ENCODE assay signal across 8 mouse cellular contexts in genomic region chr11:83785366-83785765, GRCm38 (mm10). TPM values are rescaled to one million over a fixed set of nuclear protein-coding genes. Genes with fewer than 3 reads are reported as not detected.
A peak's percentile ranks its signal among the peaks of the same experiment; 100 is the strongest.
DNase-seq lines count a peak whose midpoint lies in the region; ATAC-seq and TF ChIP-seq lines count a peak whose summit lies in the region.

No protein-coding gene starts in this region.

- no peak overlapping the region for H3K27ac ChIP-seq in forebrain, postnatal 0 days (ENCODE audit: low read depth, low read length)
- H3K27ac ChIP-seq in liver, adult 2 months (replicated peaks; ENCODE audit: insufficient read depth, low read depth, low read length) = no peak overlapping the region

- H3K9ac ChIP-seq in forebrain, postnatal 0 days = no peak overlapping the region
- H3K9ac ChIP-seq in liver, adult 2 months (ENCODE audit: low read depth, low read length) = no peak overlapping the region

- no peaks in the 10 kb centered on the region for H3K4me1 ChIP-seq in forebrain, postnatal 0 days (ENCODE audit: insufficient read depth)
- no peaks in the 10 kb centered on the region; the same call in 1 of the 2 replicates for H3K4me1 ChIP-seq in liver, adult 2 months (ENCODE audit: control insufficient read depth, insufficient read depth, low read length)

- no peak overlapping the region for H3ac ChIP-seq in C2C12 (ENCODE audit: control insufficient read depth, insufficient read length, low read depth)

- H3K27me3 ChIP-seq in C2C12 (ENCODE audit: control insufficient read depth, insufficient read depth, insufficient read length) = no peaks in the 10 kb centered on the region
- no peaks in the 10 kb centered on the region for H3K27me3 ChIP-seq in forebrain, postnatal 0 days (ENCODE audit: insufficient read depth, low read length)
- no peaks in the 10 kb centered on the region for H3K27me3 ChIP-seq in liver, adult 2 months (ENCODE audit: control insufficient read depth, insufficient read depth, low read length)

- H3K4me2 ChIP-seq in forebrain, postnatal 0 days (ENCODE audit: low read depth) = no peak overlapping the region

- no peaks in the 10 kb centered on the region for H3K79me3 ChIP-seq in C2C12 (ENCODE audit: low read depth)

- WGBS in forebrain, postnatal 0 days = 6% methylated on average over 2 of the region's 2 CpGs
- 10% methylated on average over 2 of the region's 2 CpGs for WGBS in liver, adult 2 months

- peak; percentile 69 for ATAC-seq in forebrain, postnatal 0 days

- no peaks in the 10 kb centered on the region for H3K9me3 ChIP-seq in forebrain, postnatal 0 days (ENCODE audit: low read length)

- no peak for TF ChIP-seq POLR2A in liver, adult 2 months (IDR thresholded peaks at IDR 0.05; ENCODE audit: extremely low read depth, insufficient read depth, low read length)

- H3K4me3 ChIP-seq in C2C12 (ENCODE audit: insufficient read depth, poor library complexity, severe bottlenecking) = no peak overlapping the region
- H3K4me3 ChIP-seq in forebrain, postnatal 0 days (ENCODE audit: low read depth, low read length) = no peak overlapping the region
- H3K4me3 ChIP-seq in liver, adult 2 months (ENCODE audit: insufficient read depth, low read depth, low read length) = no peak overlapping the region

- H3K36me3 ChIP-seq in C2C12 (ENCODE audit: control insufficient read depth, insufficient read depth) = peaks cover 36% of the 10 kb centered on the region
- H3K36me3 ChIP-seq in forebrain, postnatal 0 days (ENCODE audit: insufficient read depth) = peaks cover 33% of the 10 kb centered on the region
- peaks cover 18% of the 10 kb centered on the region for H3K36me3 ChIP-seq in liver, adult 2 months (ENCODE audit: control insufficient read depth, insufficient read depth, low read length)

- H3K79me2 ChIP-seq in C2C12 (ENCODE audit: control insufficient read depth, insufficient read depth) = no peaks in the 10 kb centered on the region
- H3K79me2 ChIP-seq in liver, adult 2 months (ENCODE audit: control insufficient read depth, insufficient read depth, low read length) = no peaks in the 10 kb centered on the region

- peak; percentile 51 for DNase-seq in cerebellum, adult 18-20 months
- no peak for DNase-seq in cerebellum, adult 11-12 months
- DNase-seq in c-Kit-negative CD71-positive TER-119-positive erythroid progenitor cells, embryonic 14.5 days (ENCODE audit: low read depth, low spot score) = peak; percentile 34
- peak; percentile 85 for DNase-seq in forebrain, postnatal 0 days
- DNase-seq in kidney, adult 9 months = peak; percentile 84
- peak; percentile 43 for DNase-seq in liver, adult 2 months (ENCODE audit: extremely low read depth, low read depth, low spot score)
- DNase-seq in retina, embryonic 14.5 days (ENCODE audit: low spot score) = peak; percentile 86

- TF ChIP-seq CTCF in C2C12 (IDR thresholded peaks at IDR 0.05; ENCODE audit: control insufficient read depth, insufficient read depth, insufficient read length) = peak; percentile 1
- TF ChIP-seq CTCF in forebrain, postnatal 0 days (IDR thresholded peaks at IDR 0.05; ENCODE audit: low read depth) = peak; percentile 89
- TF ChIP-seq CTCF in liver, adult 2 months (IDR thresholded peaks at IDR 0.05; ENCODE audit: low read depth, low read length) = peak; percentile 30; the same call in 1 of the 2 replicates

TF ChIP-seq in C2C12, 6 proteins besides CTCF, POLR2A, EP300 and RAD21:
- no peak for TF ChIP-seq USF1 (IDR thresholded peaks at IDR 0.05; ENCODE audit: low read depth)
- TF ChIP-seq MYOG (IDR thresholded peaks at IDR 0.05; ENCODE audit: control insufficient read depth, extremely low read depth, insufficient read length) = no peak
- no peak for TF ChIP-seq CEBPB (IDR thresholded peaks at IDR 0.05; ENCODE audit: low read depth)
TF ChIP-seq in C2C12: peak in this region for 0.

RNA-seq across cellular contexts. Expression of gene Heatr6, which starts 31.9 kb away (rescaled TPM):
- 10.2 TPM for polyA plus RNA-seq in C2C12 (2012; fragmentation: generic; extraction: Trizol)
- total RNA-seq in forebrain, postnatal 0 days (2014; rRNA removed) = 27.6 and 29.5 TPM in 2 replicates
- polyA plus RNA-seq in forebrain, postnatal 0 days (2015; fragmentation: Nextera tagmentation; extraction: Ambion mirVana) = 14.0 and 22.2 TPM in 2 replicates
- 6.5 and 8.9 TPM in 2 replicates for total RNA-seq in liver, adult 2 months (2014; rRNA removed)
- polyA plus RNA-seq in liver, adult 2 months (2012; rRNA removed) = 9.7 and 9.8 TPM in 2 replicates

RNA-seq across cellular contexts. Expression of gene Wfdc21, which starts 38.6 kb away (rescaled TPM):
- not detected for polyA plus RNA-seq in C2C12 (2012; fragmentation: generic; extraction: Trizol)
- total RNA-seq in forebrain, postnatal 0 days (2014; rRNA removed) = not detected in 2 replicates
- polyA plus RNA-seq in forebrain, postnatal 0 days (2015; fragmentation: Nextera tagmentation; extraction: Ambion mirVana) = 0.89 TPM in 1 of 2 replicates, not detected in the other
- total RNA-seq in liver, adult 2 months (2014; rRNA removed) = 1,058 and 3,004 TPM in 2 replicates
- 2,463 and 2,494 TPM in 2 replicates for polyA plus RNA-seq in liver, adult 2 months (2012; rRNA removed)

Comparison
In these comparisons a context has a peak if more than half of its experiments do, and no peak if none do; other contexts are left out.
1. CTCF ChIP-seq: peak in every context shown above with its lines; median percentile 89 in forebrain, postnatal 0 days; 30 in liver, adult 2 months; 1 in C2C12.
2. RNA of gene Wfdc21, which starts 38.6 kb away (polyA plus RNA-seq): 2,463 to 2,494 TPM in liver, adult 2 months; 0.89 TPM in forebrain, postnatal 0 days and not detected in C2C12 (single experiment); every median in the first group is over 1,000 times any median in the second.